ENCODE assay signal across 19 mouse cellular contexts in genomic region chr5:14224509-14224908, GRCm38 (mm10).
DNase-seq lines count a peak whose midpoint lies in the region; ATAC-seq and TF ChIP-seq lines count a peak whose summit lies in the region.
"Had no signal": no experiment of that assay in that cellular context is flagged by ENCODE, and none has a peak within 500 bp of the region (broad histone marks: within the 10 kb centered on the region; RNA-seq: fewer than 3 reads in every experiment).

No protein-coding gene starts in this region.

- no peak overlapping the region for H3K9ac ChIP-seq in MEL (ENCODE audit: control insufficient read depth, low read depth, low read length, poor library complexity, severe bottlenecking)
- H3K9ac ChIP-seq in stomach, postnatal 0 days (ENCODE audit: low read length): no peak overlapping the region
- H3K9ac ChIP-seq: embryonic facial prominence, embryonic 13.5 days; forebrain, embryonic 12.5 days; heart, embryonic 12.5 days; hindbrain, embryonic 14.5 days had no signal

- H3K4me3 ChIP-seq in layer of hippocampus, adult 2 months: no peak overlapping the region
- no peak overlapping the region for H3K4me3 ChIP-seq in E14TG2a.4 (replicated peaks; ENCODE audit: low read length)
- no peak overlapping the region for H3K4me3 ChIP-seq in MEL (ENCODE audit: control insufficient read depth in 1 of 2, insufficient read depth in 1 of 2, low read depth in 2 of 2, low read length in 2 of 2)
- no peak overlapping the region for H3K4me3 ChIP-seq in stomach, postnatal 0 days (ENCODE audit: low read depth, low read length)
- H3K4me3 ChIP-seq: embryonic facial prominence, embryonic 13.5 days; forebrain, embryonic 12.5 days; gastrocnemius, adult 2 months; heart, embryonic 12.5 days; hindbrain, embryonic 10.5 days had no signal

- H3K9me3 ChIP-seq in E14TG2a.4 (ENCODE audit: low read length) (no peaks in the 10 kb centered on the region), MEL (replicated peaks; ENCODE audit: insufficient read depth, low read length) (no peaks in the 10 kb centered on the region)
- H3K9me3 ChIP-seq in stomach, postnatal 0 days (ENCODE audit: control insufficient read depth, low read length): no peaks in the 10 kb centered on the region
- H3K9me3 ChIP-seq: embryonic facial prominence, embryonic 13.5 days; forebrain, embryonic 12.5 days; G1E; heart, embryonic 12.5 days; hindbrain, embryonic 10.5 days had no signal

- TF ChIP-seq POLR2A in MEL (IDR thresholded peaks at IDR 0.05; ENCODE audit: control insufficient read depth in 1 of 2, insufficient read depth in 1 of 2, low read depth in 1 of 2, low read length in 2 of 2, poor library complexity in 1 of 2): no peak

- peaks cover 3% of the 10 kb centered on the region; the same call in 1 of the 2 replicates for H3K4me1 ChIP-seq in E14TG2a.4 (replicated peaks; ENCODE audit: low read depth, low read length)
- H3K4me1 ChIP-seq in MEL (ENCODE audit: control insufficient read depth in 1 of 2, insufficient read depth in 2 of 2, low read length in 2 of 2): no peaks in the 10 kb centered on the region
- H3K4me1 ChIP-seq in stomach, postnatal 0 days (replicated peaks; ENCODE audit: control insufficient read depth, insufficient read depth): no peaks in the 10 kb centered on the region
- H3K4me1 ChIP-seq: embryonic facial prominence, embryonic 13.5 days; forebrain, embryonic 12.5 days; heart, embryonic 12.5 days; hindbrain, embryonic 10.5 days had no signal

- 88% methylated on average over 6 of the region's 6 CpGs for WGBS in stomach, postnatal 0 days

- no peak overlapping the region for H3K4me2 ChIP-seq in stomach, postnatal 0 days (replicated peaks; ENCODE audit: low read depth)
- H3K4me2 ChIP-seq: embryonic facial prominence, embryonic 13.5 days; forebrain, embryonic 12.5 days; heart, embryonic 12.5 days; hindbrain, embryonic 14.5 days had no signal

- H3K36me3 ChIP-seq in E14TG2a.4 (ENCODE audit: insufficient read depth, low read length) (no peaks in the 10 kb centered on the region), MEL (ENCODE audit: control insufficient read depth in 1 of 2, insufficient read depth in 2 of 2, low read length in 2 of 2) (no peaks in the 10 kb centered on the region)
- no peaks in the 10 kb centered on the region for H3K36me3 ChIP-seq in stomach, postnatal 0 days (ENCODE audit: control insufficient read depth, insufficient read depth, low read length)
- H3K36me3 ChIP-seq: embryonic facial prominence, embryonic 13.5 days; forebrain, embryonic 12.5 days; G1E; heart, embryonic 12.5 days; hindbrain, embryonic 10.5 days had no signal

- TF ChIP-seq RAD21 in MEL (IDR thresholded peaks at IDR 0.05; ENCODE audit: low read depth, low read length): no peak

- DNase-seq in layer of hippocampus, adult 2 months (ENCODE audit: low spot score in 2 of 2): no peak
- no peak for DNase-seq in layer of hippocampus, postnatal 10 days (ENCODE audit: low spot score in 2 of 2)
- no peak for DNase-seq in MEL (ENCODE audit: low read depth, low spot score)
- DNase-seq in stomach, postnatal 0 days (ENCODE audit: low spot score): no peak
- DNase-seq in T-cell, adult 2 months (ENCODE audit: low spot score): no peak
- no peak for DNase-seq in thymus, postnatal 10 days (ENCODE audit: low spot score in 2 of 2)
- DNase-seq: adrenal gland, postnatal 14 days; cerebellum, adult 11-12 months; cerebellum, adult 9-11 months; cerebellum, postnatal 36 days; gastrocnemius, adult 2 months; gastrocnemius, postnatal 25 days had no signal

- no peak for TF ChIP-seq EP300 in MEL (IDR thresholded peaks at IDR 0.05; ENCODE audit: low read depth in 1 of 2, low read length in 2 of 2)
- no peak for TF ChIP-seq EP300 in stomach, postnatal 0 days (optimal IDR thresholded peaks at IDR 0.05)

- no peak for ATAC-seq in stomach, postnatal 0 days (ENCODE audit: low FRiP score, low TSS enrichment)

- no peak overlapping the region for H3K27ac ChIP-seq in layer of hippocampus, adult 2 months
- H3K27ac ChIP-seq in MEL (ENCODE audit: control insufficient read depth, low read depth, low read length): no peak overlapping the region
- H3K27ac ChIP-seq in stomach, postnatal 0 days (replicated peaks): no peak overlapping the region
- H3K27ac ChIP-seq: embryonic facial prominence, embryonic 13.5 days; forebrain, embryonic 12.5 days; gastrocnemius, adult 2 months; hindbrain, embryonic 10.5 days; hindbrain, embryonic 14.5 days had no signal

- no peaks in the 10 kb centered on the region for H3K79me2 ChIP-seq in MEL (ENCODE audit: control insufficient read depth, insufficient read depth, low read length, poor library complexity)

- H3K27me3 ChIP-seq in E14TG2a.4 (ENCODE audit: insufficient read depth, low read length) (no peaks in the 10 kb centered on the region), MEL (ENCODE audit: control insufficient read depth in 1 of 2, insufficient read depth in 2 of 2, low read length in 2 of 2) (no peaks in the 10 kb centered on the region)
- no peaks in the 10 kb centered on the region for H3K27me3 ChIP-seq in stomach, postnatal 0 days (ENCODE audit: control insufficient read depth, insufficient read depth, low read length)
- H3K27me3 ChIP-seq: embryonic facial prominence, embryonic 13.5 days; forebrain, embryonic 12.5 days; heart, embryonic 12.5 days had no signal

- peak; percentile 62 for TF ChIP-seq CTCF in layer of hippocampus, adult 2 months (conservative IDR thresholded peaks at IDR 0.05)
- TF ChIP-seq CTCF in E14TG2a.4 (conservative IDR thresholded peaks at IDR 0.05; ENCODE audit: low read length): peak; percentile 48
- TF ChIP-seq CTCF in MEL (IDR thresholded peaks at IDR 0.05 in 2 of 3, conservative IDR thresholded peaks at IDR 0.05 in 1 of 3; ENCODE audit: control insufficient read depth in 1 of 3, insufficient read depth in 1 of 3, low read depth in 2 of 3, low read length in 3 of 3, poor library complexity in 1 of 3, severe bottlenecking in 1 of 3): peak in 2 of 3 experiments; percentile 26 to 42; a peak in 4 of 6 replicates
- TF ChIP-seq CTCF in stomach, postnatal 0 days (IDR thresholded peaks at IDR 0.05; ENCODE audit: low read depth): peak; percentile 13; the same call in 1 of the 2 replicates

TF ChIP-seq in MEL, 35 proteins besides CTCF, POLR2A, EP300 and RAD21:
- TF ChIP-seq MXI1 (IDR thresholded peaks at IDR 0.05; ENCODE audit: low read depth, low read length): no peak
- no peak for TF ChIP-seq KAT2A (conservative IDR thresholded peaks at IDR 0.05; ENCODE audit: low read depth, low read length)
- TF ChIP-seq ZNF384 (IDR thresholded peaks at IDR 0.05; ENCODE audit: low read depth, low read length): no peak
- TF ChIP-seq GATA1 (IDR thresholded peaks at IDR 0.05; ENCODE audit: low read depth, low read length): no peak
- no peak for TF ChIP-seq CHD1 (IDR thresholded peaks at IDR 0.05; ENCODE audit: low read depth, low read length)
- no peak for TF ChIP-seq ZC3H11A (IDR thresholded peaks at IDR 0.05; ENCODE audit: low read depth, low read length)
- no peak for TF ChIP-seq MYC (IDR thresholded peaks at IDR 0.05; ENCODE audit: low read depth, low read length)
- TF ChIP-seq TBP (IDR thresholded peaks at IDR 0.05; ENCODE audit: low read depth, low read length): no peak
- TF ChIP-seq MEF2A (IDR thresholded peaks at IDR 0.05; ENCODE audit: extremely low read depth, insufficient replicate concordance, low read depth, low read length, poor library complexity, severe bottlenecking): no peak
- TF ChIP-seq E2F4 (IDR thresholded peaks at IDR 0.05; ENCODE audit: borderline replicate concordance, low read depth, low read length): no peak
- TF ChIP-seq TCF12 (IDR thresholded peaks at IDR 0.05; ENCODE audit: low read depth, low read length): no peak
- no peak for TF ChIP-seq ZKSCAN1 (IDR thresholded peaks at IDR 0.05; ENCODE audit: low read depth, low read length)
- TF ChIP-seq RCOR1 (IDR thresholded peaks at IDR 0.05; ENCODE audit: low read depth, low read length): no peak
- no peak for TF ChIP-seq GABPA (IDR thresholded peaks at IDR 0.05; ENCODE audit: low read depth, low read length)
